In genomic region chr14:73329871-73330270, GRCm38 (mm10) we compare ENCODE assay signal across 18 mouse cellular contexts.
"Had no signal": no experiment of that assay in that cellular context is flagged by ENCODE, and none has a peak within 500 bp of the region (broad histone marks: within the 10 kb centered on the region; RNA-seq: fewer than 3 reads in every experiment).

No protein-coding gene starts in this region.

- H3K27me3 ChIP-seq: limb, embryonic 12.5 days; liver, embryonic 13.5 days; midbrain, embryonic 13.5 days; neural tube, embryonic 12.5 days had no signal

- H3K4me3 ChIP-seq: layer of hippocampus, adult 2 months; limb, embryonic 12.5 days; liver, embryonic 13.5 days; midbrain, embryonic 13.5 days; myocyte; neural tube, embryonic 12.5 days had no signal

- H3K4me2 ChIP-seq: limb, embryonic 12.5 days; liver, embryonic 13.5 days; midbrain, embryonic 13.5 days; neural tube, embryonic 12.5 days had no signal

- DNase-seq: kidney, adult 9 months; kidney, postnatal 4 days; liver; liver, embryonic 13.5 days; liver, postnatal 0 days; right cerebral cortex, postnatal 4 days; spleen, adult 18-20 months; thymus, adult 18-20 months; thymus, postnatal 14 days had no signal

- H3K9ac ChIP-seq: limb, embryonic 12.5 days; liver, embryonic 13.5 days; liver, postnatal 0 days; midbrain, embryonic 13.5 days; neural tube, embryonic 12.5 days had no signal

- H3K9me3 ChIP-seq: limb, embryonic 12.5 days; liver, embryonic 13.5 days; midbrain, embryonic 13.5 days; neural tube, embryonic 12.5 days had no signal

- H3K36me3 ChIP-seq: limb, embryonic 12.5 days; liver, embryonic 13.5 days; midbrain, embryonic 13.5 days; neural tube, embryonic 12.5 days had no signal

- H3K27ac ChIP-seq: kidney, postnatal 0 days; layer of hippocampus, adult 2 months; limb, embryonic 12.5 days; liver, embryonic 13.5 days; macrophage; midbrain, embryonic 13.5 days; neural tube, embryonic 12.5 days had no signal

- ATAC-seq: inflammation-experienced regulatory T-cells, adult 6 months; intestine, postnatal 0 days; liver, postnatal 0 days; midbrain, embryonic 13.5 days had no signal
